Mouse (Mus musculus) C2C12 (cell line): ENCODE data around the gene Dnm1l.

Experiments
- CTCF ChIP-seq: IDR thresholded peaks from one replicate; pipeline ENCODE4 v1.5.1; 2011; ENCODE audit not compliant: control insufficient read depth, insufficient read depth, insufficient read length
- FOSL1 ChIP-seq: IDR thresholded peaks from one replicate; pipeline ENCODE4 v1.8.0; 2011; ENCODE audit warnings: mild to moderate bottlenecking, low read length; ENCODE audit not compliant: poor library complexity, insufficient read depth, severe bottlenecking
- MAX ChIP-seq: IDR thresholded peaks from one replicate; pipeline ENCODE4 v1.6.1; 2011; ENCODE audit warnings: mild to moderate bottlenecking, control low read depth
- USF1 ChIP-seq: IDR thresholded peaks from one replicate; pipeline ENCODE4 v1.6.1; 2011; ENCODE audit warnings: low read depth, mild to moderate bottlenecking, control low read depth, moderate library complexity

DNA sequence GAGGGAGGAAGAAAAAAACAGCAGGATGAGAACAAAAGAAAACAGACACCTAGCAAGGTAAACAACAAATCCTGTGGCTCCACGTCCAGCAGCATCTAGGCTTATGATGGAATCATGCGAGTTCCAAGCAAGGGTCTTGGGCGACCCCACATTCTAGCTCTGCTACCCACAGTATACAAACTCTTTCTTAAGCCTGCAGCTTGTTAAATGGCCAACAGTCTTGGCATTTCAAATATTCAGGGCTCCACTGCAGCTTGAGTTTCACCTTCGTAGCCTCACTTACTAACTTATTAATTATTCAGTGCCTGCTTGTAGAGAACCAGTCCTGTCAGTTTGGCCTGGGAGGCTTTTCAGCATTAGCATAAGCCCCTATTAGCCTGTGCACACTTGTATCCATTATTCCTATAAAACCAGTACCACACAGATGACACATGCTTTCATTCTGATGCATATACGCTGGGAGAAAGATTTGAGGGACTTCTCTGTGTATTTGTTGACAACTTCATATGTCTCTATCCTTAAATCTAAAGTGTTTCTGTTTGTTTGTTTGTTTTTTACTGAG is 32.9 kb downstream of the Dnm1l start:
- TF ChIP-seq CTCF (no peak), MAX (no peak), FOSL1 (no peak), USF1 (no peak)
